Mouse (Mus musculus): ENCODE results near the gene Mns1. TPM values are rescaled to one million over a fixed set of nuclear protein-coding genes. Genes with fewer than 3 reads are reported as not detected.

Mns1 gene
- polyA plus RNA-seq, 1 experiment from 2014 or later, result 34.1 TPM

DNA sequence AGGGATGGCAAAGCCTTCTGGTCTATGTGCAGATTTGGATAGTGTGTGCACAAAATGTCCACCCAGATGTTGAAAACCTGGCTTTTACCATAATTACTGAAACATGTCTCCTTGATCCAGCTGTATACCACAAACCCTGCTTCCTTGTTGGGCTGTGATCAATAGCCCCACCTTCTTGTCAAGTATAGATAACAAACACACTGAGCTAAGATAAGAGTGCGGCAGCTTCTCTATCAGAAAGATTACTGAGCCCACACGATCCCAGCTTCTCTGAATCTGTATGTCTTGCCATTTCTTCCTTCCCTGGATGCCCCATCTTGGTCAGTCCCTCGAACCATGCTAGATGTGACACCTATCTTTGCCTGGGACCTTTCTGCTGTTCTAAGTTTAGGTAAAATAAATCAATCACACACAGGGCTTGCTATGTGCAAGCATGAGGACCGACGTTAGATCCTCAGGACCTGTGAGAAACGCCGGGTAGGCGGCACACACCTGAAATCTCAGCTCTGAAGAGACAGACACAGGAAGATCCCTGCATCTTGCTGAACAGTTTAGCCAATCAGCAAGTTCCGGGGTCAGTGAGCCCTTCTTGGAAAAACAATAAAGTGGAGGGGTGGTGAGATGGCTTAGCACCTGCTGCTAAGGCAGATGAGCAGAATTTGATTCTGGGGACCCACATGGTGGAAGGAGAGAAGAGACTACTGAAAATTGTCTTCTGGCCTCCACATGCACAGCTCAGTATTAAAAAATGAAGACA is 31.8 kb upstream of the Mns1 start:
- Histone ChIP-seq H3K27me3 (ENCODE audit: insufficient read depth, poor library complexity, severe bottlenecking) (no peaks in the 10 kb centered on the region), H3K9me3 (no peaks in the 10 kb centered on the region), H3K4me3 (no peak overlapping the region), H3K4me1 (peaks cover 13% of the 10 kb centered on the region), H3K36me3 (no peaks in the 10 kb centered on the region), H3K27ac (no peak overlapping the region)
- no peak for DNase-seq (ENCODE audit: low spot score)
- 66% methylated on average over 9 of the region's 9 CpGs for WGBS

GRCm38 (mm10) chr9:72408131-72408586 is 29.7 kb upstream of the Mns1 start:
- H3K4me3 ChIP-seq, result peak overlapping the region; percentile 53
- peak; percentile 92 for DNase-seq (ENCODE audit: low spot score)
- no peaks in the 10 kb centered on the region for H3K27me3 ChIP-seq (ENCODE audit: insufficient read depth, poor library complexity, severe bottlenecking)
- peaks cover 13% of the 10 kb centered on the region for H3K4me1 ChIP-seq
- H3K27ac ChIP-seq, result peak overlapping the region; percentile 81
- H3K9me3 ChIP-seq, result no peaks in the 10 kb centered on the region
- WGBS, result 14% methylated on average over 12 of the region's 12 CpGs
- no peaks in the 10 kb centered on the region for H3K36me3 ChIP-seq

DNA sequence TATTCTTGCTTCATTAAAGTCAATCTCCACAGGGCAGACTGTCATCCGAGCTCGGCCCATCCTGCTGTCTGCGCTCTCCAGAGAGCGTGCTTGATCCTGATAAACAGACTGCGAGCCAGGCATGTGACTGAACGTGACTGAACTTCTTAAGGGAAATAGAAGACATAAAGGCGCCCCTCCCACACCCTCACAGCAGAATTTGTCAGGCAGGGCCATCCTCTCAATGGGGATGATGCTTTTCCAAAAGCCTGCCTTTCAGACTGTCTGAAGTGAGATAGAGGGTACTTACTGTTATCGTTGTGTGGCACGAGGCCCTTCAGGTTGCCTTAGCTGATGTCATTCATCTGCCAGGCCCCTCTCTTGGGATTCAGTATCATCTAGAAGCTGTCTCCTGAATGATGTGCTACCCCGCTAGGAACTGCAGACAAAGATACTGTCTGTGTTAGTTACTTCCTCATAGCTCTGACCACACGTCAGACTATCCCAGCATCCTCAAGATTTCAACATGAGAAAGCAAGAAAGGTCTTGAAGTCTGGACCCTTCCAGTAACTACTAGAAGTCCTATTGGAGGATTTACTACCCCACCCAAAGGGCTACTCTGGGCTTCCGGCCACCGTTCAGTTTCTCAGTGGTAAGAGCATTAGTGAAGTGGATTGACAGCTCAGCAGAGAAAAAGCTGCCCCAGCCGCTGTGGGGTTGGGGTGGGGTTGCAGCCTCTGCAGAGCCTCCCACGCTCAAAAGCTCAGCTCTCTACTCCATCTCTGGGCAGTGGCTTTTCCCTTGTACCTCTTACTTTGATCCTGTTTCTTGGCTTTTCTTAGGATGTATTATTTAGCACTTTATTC is 28.2 kb upstream of the Mns1 start:
- no peaks in the 10 kb centered on the region for H3K27me3 ChIP-seq (ENCODE audit: insufficient read depth, poor library complexity, severe bottlenecking)
- no peak overlapping the region for H3K27ac ChIP-seq
- peak overlapping the region; percentile 27; the same call in 1 of the 2 replicates for H3K4me3 ChIP-seq
- no peak for DNase-seq (ENCODE audit: low spot score)
- no peaks in the 10 kb centered on the region for H3K36me3 ChIP-seq
- 21% methylated on average over 15 of the region's 15 CpGs for WGBS
- H3K9me3 ChIP-seq, result no peaks in the 10 kb centered on the region
- peaks cover 13% of the 10 kb centered on the region for H3K4me1 ChIP-seq

DNA sequence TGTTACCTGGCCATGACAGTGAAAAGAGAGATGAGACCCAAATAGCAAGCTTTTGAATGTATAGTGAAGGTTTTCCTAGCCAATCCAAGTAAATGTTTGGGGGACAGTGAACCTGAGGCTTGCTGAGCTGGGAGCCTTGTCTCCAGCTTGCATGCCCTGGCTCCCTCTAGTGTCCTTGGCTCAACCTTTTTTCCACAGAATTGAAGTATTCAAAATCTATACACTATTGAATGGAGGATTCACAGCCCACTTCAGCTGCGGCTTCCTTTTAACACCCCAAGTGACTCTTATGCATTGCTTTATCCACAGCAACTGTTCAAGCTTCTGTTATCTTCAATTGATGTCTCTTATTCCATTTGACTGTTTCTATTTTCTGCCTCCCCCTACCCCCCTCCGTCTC is 26.1 kb upstream of the Mns1 start:
- no peaks in the 10 kb centered on the region for H3K9me3 ChIP-seq
- WGBS, result 78% methylated on average over 2 of the region's 2 CpGs
- peaks cover 13% of the 10 kb centered on the region for H3K4me1 ChIP-seq
- DNase-seq (ENCODE audit: low spot score), result no peak
- H3K36me3 ChIP-seq, result no peaks in the 10 kb centered on the region
- H3K27me3 ChIP-seq (ENCODE audit: insufficient read depth, poor library complexity, severe bottlenecking), result no peaks in the 10 kb centered on the region
- no peak overlapping the region for H3K27ac ChIP-seq
- no peak overlapping the region for H3K4me3 ChIP-seq

- DNase-seq (ENCODE audit: low spot score), result no peak
- H3K4me3 ChIP-seq, result no peak overlapping the region
- 72% methylated on average over 3 of the region's 3 CpGs for WGBS
- H3K4me1 ChIP-seq, result peaks cover 18% of the 10 kb centered on the region
- H3K27ac ChIP-seq, result no peak overlapping the region
- no peaks in the 10 kb centered on the region for H3K27me3 ChIP-seq (ENCODE audit: insufficient read depth, poor library complexity, severe bottlenecking)
- no peaks in the 10 kb centered on the region for H3K9me3 ChIP-seq
- H3K36me3 ChIP-seq, result no peaks in the 10 kb centered on the region
Observed at GRCm38 (mm10) chr9:72418443-72418842, 19.4 kb upstream of the Mns1 start.

DNA sequence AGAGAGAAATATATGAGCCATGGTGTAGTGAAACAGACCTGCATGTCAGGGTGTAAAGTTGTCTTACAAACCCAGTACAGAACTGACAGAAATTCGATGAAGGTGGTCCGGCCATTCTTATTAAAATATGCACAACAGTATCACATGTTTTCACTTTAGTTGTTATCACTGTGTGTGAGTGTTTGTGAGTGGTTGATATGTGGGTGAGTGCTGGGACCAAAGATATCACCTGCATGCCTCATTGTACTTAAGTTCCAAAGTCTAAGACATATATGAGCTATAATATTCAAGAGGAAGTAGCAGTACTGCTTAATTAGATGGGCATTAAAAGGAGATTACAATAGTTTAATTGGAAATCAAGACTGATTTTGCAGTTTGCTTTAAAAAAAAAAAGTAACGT is 17.3 kb upstream of the Mns1 start:
- no peak overlapping the region for H3K4me3 ChIP-seq
- H3K9me3 ChIP-seq, result no peaks in the 10 kb centered on the region
- H3K36me3 ChIP-seq, result no peaks in the 10 kb centered on the region
- DNase-seq (ENCODE audit: low spot score), result no peak
- no peaks in the 10 kb centered on the region for H3K27me3 ChIP-seq (ENCODE audit: insufficient read depth, poor library complexity, severe bottlenecking)
- H3K27ac ChIP-seq, result no peak overlapping the region
- peaks cover 18% of the 10 kb centered on the region for H3K4me1 ChIP-seq
- 69% methylated on average over 3 of the region's 3 CpGs for WGBS

- DNase-seq (ENCODE audit: low spot score), result no peak
- Histone ChIP-seq H3K4me1 (peaks cover 22% of the 10 kb centered on the region), H3K9me3 (no peaks in the 10 kb centered on the region), H3K36me3 (no peaks in the 10 kb centered on the region), H3K27me3 (ENCODE audit: insufficient read depth, poor library complexity, severe bottlenecking) (no peaks in the 10 kb centered on the region), H3K27ac (peak overlapping the region; percentile 67; the same call in 1 of the 2 replicates), H3K4me3 (no peak overlapping the region)
- 60% methylated on average over 11 of the region's 11 CpGs for WGBS
Observed at GRCm38 (mm10) chr9:72422284-72422683, 15.5 kb upstream of the Mns1 start.

- no peak overlapping the region for H3K4me3 ChIP-seq
- H3K36me3 ChIP-seq, result no peaks in the 10 kb centered on the region
- DNase-seq (ENCODE audit: low spot score), result no peak
- peaks cover 22% of the 10 kb centered on the region for H3K4me1 ChIP-seq
- no peaks in the 10 kb centered on the region for H3K27me3 ChIP-seq (ENCODE audit: insufficient read depth, poor library complexity, severe bottlenecking)
- H3K9me3 ChIP-seq, result no peaks in the 10 kb centered on the region
- 76% methylated on average over 2 of the region's 2 CpGs for WGBS
- no peak overlapping the region for H3K27ac ChIP-seq
Observed at GRCm38 (mm10) chr9:72422753-72423152, 15.1 kb upstream of the Mns1 start.

GRCm38 (mm10) chr9:72425300-72425850 is 12.4 kb upstream of the Mns1 start:
- no peaks in the 10 kb centered on the region for H3K27me3 ChIP-seq (ENCODE audit: insufficient read depth, poor library complexity, severe bottlenecking)
- H3K9me3 ChIP-seq, result no peaks in the 10 kb centered on the region
- H3K27ac ChIP-seq, result no peak overlapping the region
- WGBS, result 80% methylated on average over 11 of the region's 11 CpGs
- H3K4me3 ChIP-seq, result no peak overlapping the region
- no peak for DNase-seq (ENCODE audit: low spot score)
- no peaks in the 10 kb centered on the region for H3K36me3 ChIP-seq
- H3K4me1 ChIP-seq, result peaks cover 22% of the 10 kb centered on the region

GRCm38 (mm10) chr9:72427861-72428260 is 9.9 kb upstream of the Mns1 start:
- Histone ChIP-seq H3K36me3 (no peaks in the 10 kb centered on the region), H3K9me3 (no peaks in the 10 kb centered on the region), H3K4me3 (no peak overlapping the region), H3K27me3 (ENCODE audit: insufficient read depth, poor library complexity, severe bottlenecking) (no peaks in the 10 kb centered on the region; the same call in 1 of the 2 replicates), H3K4me1 (peaks cover 4% of the 10 kb centered on the region; the same call in 1 of the 2 replicates), H3K27ac (no peak overlapping the region)
- DNase-seq (ENCODE audit: low spot score), result no peak
- 67% methylated on average over 4 of the region's 4 CpGs for WGBS

DNA sequence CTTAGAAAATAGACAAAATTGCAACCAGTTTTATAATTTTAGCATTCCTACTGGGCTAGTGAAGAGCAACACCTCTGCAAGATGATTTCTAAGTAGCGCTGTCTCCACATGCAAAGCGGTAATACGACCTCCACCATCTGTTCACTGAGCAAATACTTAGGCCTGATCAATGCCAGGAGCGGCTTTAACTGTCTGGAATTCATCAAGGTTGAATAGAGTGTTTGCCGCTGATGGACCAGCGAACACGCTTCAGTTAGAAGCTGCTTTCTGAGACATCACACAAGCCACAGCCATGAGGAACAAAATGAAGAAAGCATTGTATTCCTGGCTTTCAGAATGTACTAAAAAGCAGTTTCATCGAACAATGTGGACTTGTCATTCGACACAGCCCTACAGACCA is 2.9 kb upstream of the Mns1 start:
- no peak for DNase-seq (ENCODE audit: low spot score)
- WGBS, result 76% methylated on average over 9 of the region's 9 CpGs
- no peak overlapping the region for H3K27ac ChIP-seq

GRCm38 (mm10) chr9:72438749-72439148 is 938 bp downstream of the Mns1 start:
- Histone ChIP-seq H3K9me3 (no peaks in the 10 kb centered on the region), H3K27ac (peak overlapping the region; percentile 87), H3K4me1 (peaks cover 19% of the 10 kb centered on the region), H3K36me3 (peaks cover 7% of the 10 kb centered on the region), H3K4me3 (peak overlapping the region; percentile 72), H3K27me3 (ENCODE audit: insufficient read depth, poor library complexity, severe bottlenecking) (no peaks in the 10 kb centered on the region)
- WGBS, result 7% methylated on average over 9 of the region's 9 CpGs
- DNase-seq (ENCODE audit: low spot score), result no peak

More for the DNA sequence above, 2.9 kb upstream of the Mns1 start:
- H3K9me3 ChIP-seq, result no peaks in the 10 kb centered on the region
- H3K36me3 ChIP-seq, result no peaks in the 10 kb centered on the region
- H3K4me3 ChIP-seq, result no peak overlapping the region
- H3K27me3 ChIP-seq (ENCODE audit: insufficient read depth, poor library complexity, severe bottlenecking), result no peaks in the 10 kb centered on the region; the same call in 1 of the 2 replicates
- peaks cover 10% of the 10 kb centered on the region; the same call in 1 of the 2 replicates for H3K4me1 ChIP-seq

GRCm38 (mm10) chr9:72440358-72440757 is 2.5 kb downstream of the Mns1 start:
- H3K36me3 ChIP-seq, result peaks cover 8% of the 10 kb centered on the region
- H3K9me3 ChIP-seq, result no peaks in the 10 kb centered on the region
- H3K27ac ChIP-seq, result no peak overlapping the region
- H3K4me3 ChIP-seq, result no peak overlapping the region
- H3K4me1 ChIP-seq, result peaks cover 19% of the 10 kb centered on the region
- H3K27me3 ChIP-seq (ENCODE audit: insufficient read depth, poor library complexity, severe bottlenecking), result no peaks in the 10 kb centered on the region
- 83% methylated on average over 4 of the region's 4 CpGs for WGBS
- no peak for DNase-seq (ENCODE audit: low spot score)
